Mouse (Mus musculus): ENCODE measurements at regions not wholly inside any gene's neighbourhood (a gene's known extent, or its start where the extent isn't known, plus 50 kb on each side); places are given as distances from the start of the nearest gene placed in this dataset.

DNA sequence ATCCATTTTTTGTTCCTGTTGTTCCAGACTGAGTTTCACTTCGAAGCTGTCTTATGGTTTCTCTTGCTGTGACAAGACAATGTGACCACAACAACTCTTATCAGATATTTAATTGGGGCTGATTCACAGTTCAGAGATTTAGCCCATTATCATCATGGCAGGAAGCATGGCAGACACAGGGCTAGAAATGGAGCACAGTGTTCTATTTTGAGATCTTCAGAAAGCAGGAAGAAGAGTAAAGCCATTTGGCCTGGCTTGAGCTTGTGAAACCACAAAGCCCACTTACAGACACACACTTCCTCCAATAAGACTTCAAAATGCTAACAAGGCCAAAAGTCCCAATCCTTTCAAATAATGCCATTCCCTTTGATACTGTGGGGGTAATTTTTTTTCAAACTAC is 670.4 kb upstream of the Cdh12 start:
- TF ChIP-seq CTCF (IDR thresholded peaks at IDR 0.05; ENCODE audit: low read depth, low read length) (no peak), POLR2A (IDR thresholded peaks at IDR 0.05; ENCODE audit: borderline replicate concordance, low read depth, low read length) (no peak)

Data from bone marrow macrophage, adult 2 months (primary cell).